Mouse (Mus musculus) heart, embryonic 14.5 days (tissue): Measurements from ENCODE around the gene Slc7a11. TPM values are rescaled to one million over a fixed set of nuclear protein-coding genes. Genes with fewer than 3 reads are reported as not detected.
A peak's percentile ranks its signal among the peaks of the same experiment; 100 is the strongest.

Source experiments
- ATAC-seq: fragments of 200-750 bp; cut with Nextera tagmentation; 2 replicates; pipeline ENCODE4 v1.8.0; 2017; ENCODE audit warnings: low read depth, moderate TSS enrichment; ENCODE audit not compliant: insufficient number of reproducible peaks, insufficient read depth, low FRiP score
- H3K27ac ChIP-seq, 2 experiments: fragments of 200-500 bp in 1 of 2; fragments of 300-500 bp in 1 of 2; sonication (generic) in 1 of 2; replicated peaks in 1 of 2; 2 replicates each; pipeline ENCODE4 v1.5.1; 2012 to 2014; ENCODE audit warnings: low read depth in 2 of 2, low read length in 2 of 2, control low read depth in 1 of 2, mild to moderate bottlenecking in 1 of 2, mixed read lengths in 1 of 2; ENCODE audit not compliant: control insufficient read depth in 1 of 2, insufficient read depth in 1 of 2
- H3K27me3 ChIP-seq: fragments of 300-500 bp; sonication (generic); 2 replicates; pipeline ENCODE4 v1.6.1; 2014; ENCODE audit warnings: mild to moderate bottlenecking, low read length, control low read depth; ENCODE audit not compliant: control insufficient read depth, insufficient read depth
- H3K36me3 ChIP-seq: fragments of 300-500 bp; sonication (generic); 2 replicates; pipeline ENCODE4 v1.6.1; 2014; ENCODE audit warnings: mild to moderate bottlenecking, control low read depth, low read length, mixed read lengths; ENCODE audit not compliant: control insufficient read depth, insufficient read depth
- H3K4me1 ChIP-seq, 2 experiments: fragments of 200-500 bp in 1 of 2; fragments of 300-500 bp in 1 of 2; sonication (generic) in 1 of 2; 2 replicates each; pipeline ENCODE4 v1.6.1; 2012 to 2014; ENCODE audit warnings: low read length in 2 of 2, control low read depth in 1 of 2, mixed read lengths in 1 of 2; ENCODE audit not compliant: control insufficient read depth in 2 of 2, insufficient read depth in 2 of 2
- H3K4me2 ChIP-seq: fragments of 300-500 bp; sonication (generic); 2 replicates; pipeline ENCODE4 v1.6.1; 2014; ENCODE audit warnings: mild to moderate bottlenecking, low read length
- H3K4me3 ChIP-seq, 2 experiments: fragments of 200-500 bp in 1 of 2; fragments of 300-500 bp in 1 of 2; sonication (generic) in 1 of 2; 2 replicates each; pipeline ENCODE4 v1.5.1; 2012 to 2014; ENCODE audit warnings: low read length in 2 of 2, mild to moderate bottlenecking in 2 of 2, control low read depth in 1 of 2, low read depth in 1 of 2, moderate library complexity in 1 of 2; ENCODE audit not compliant: control insufficient read depth in 1 of 2, insufficient read depth in 1 of 2
- H3K9ac ChIP-seq: fragments of 300-500 bp; sonication (generic); 2 replicates; pipeline ENCODE4 v1.6.1; 2014; ENCODE audit warnings: mild to moderate bottlenecking, low read length
- H3K9me3 ChIP-seq: fragments of 300-500 bp; sonication (generic); 2 replicates; pipeline ENCODE4 v1.6.1; 2016; ENCODE audit warnings: low read length, control low read depth; ENCODE audit not compliant: control insufficient read depth
- WGBS: fragments of 180-500 bp; shearing (Covaris S2); extraction: QIAGEN DNeasy Blood & Tissue Kit; methylation state at CpG from one replicate; pipeline ENCODE4 v1.1.7; 2014; 5-methylcytosine and 5-hydroxymethylcytosine counted together
- polyA plus RNA-seq: library from polyadenylated mRNA; unstranded; fragments of >200 nt; fragmentation: Nextera tagmentation; extraction: Ambion mirVana; gene quantifications from 2 replicates; pipeline ENCODE4 v1.2.1, GENCODE M21; 2014

Gene Slc7a11
- polyA plus RNA-seq, 1 experiment from 2014 or later = 0.16 TPM

DNA sequence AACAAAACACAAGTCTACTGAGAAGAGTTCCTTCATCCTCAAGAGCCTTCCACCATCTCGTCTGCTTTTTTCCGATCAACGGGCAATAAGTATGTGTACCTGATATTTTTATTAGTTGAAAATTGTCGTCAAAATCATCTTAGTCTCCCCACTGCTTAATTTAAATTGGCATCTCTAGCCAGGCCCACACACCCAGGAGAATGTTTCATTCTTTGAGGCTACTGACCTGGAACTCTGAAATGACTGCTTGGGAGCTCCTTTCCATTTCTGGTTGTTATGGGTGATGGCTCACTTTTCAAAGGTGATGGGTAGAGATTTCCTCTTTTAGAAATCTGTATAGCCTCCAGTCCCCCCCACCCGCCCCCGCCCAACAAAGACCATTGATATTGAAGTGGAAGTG is 54.6 kb downstream of the Slc7a11 start:
- H3K4me1 ChIP-seq = no peaks in the 10 kb centered on the region
- no peaks in the 10 kb centered on the region for H3K9me3 ChIP-seq
- H3K27ac ChIP-seq = no peak overlapping the region
- H3K9ac ChIP-seq = no peak overlapping the region
- WGBS = 89% methylated on average over 6 of the region's 6 CpGs
- H3K36me3 ChIP-seq = no peaks in the 10 kb centered on the region
- no peaks in the 10 kb centered on the region for H3K27me3 ChIP-seq
- ATAC-seq = no peak
- H3K4me3 ChIP-seq = no peak overlapping the region
- no peak overlapping the region for H3K4me2 ChIP-seq

DNA sequence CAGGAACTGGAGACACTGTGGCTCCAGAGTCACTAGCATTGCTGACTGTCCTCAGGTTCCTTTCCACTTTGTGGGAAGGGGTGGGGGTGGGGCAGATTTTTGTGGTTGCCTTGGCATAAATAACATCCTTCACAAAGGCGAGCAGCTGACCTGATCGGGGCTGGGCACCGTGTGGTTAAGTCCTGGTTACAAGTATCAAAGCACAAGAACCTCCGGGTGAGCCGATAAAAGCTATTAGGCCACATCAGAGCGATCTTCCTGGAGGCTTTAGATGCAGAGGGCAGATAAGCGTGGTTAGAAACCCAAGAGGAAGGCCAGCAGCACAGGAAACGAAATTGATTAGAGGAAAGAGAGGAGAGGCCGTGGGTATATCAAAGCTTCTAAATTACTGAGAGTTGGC is 55.1 kb downstream of the Slc7a11 start:
- no peaks in the 10 kb centered on the region for H3K4me1 ChIP-seq
- no peak overlapping the region for H3K9ac ChIP-seq
- H3K9me3 ChIP-seq = no peaks in the 10 kb centered on the region
- no peaks in the 10 kb centered on the region for H3K27me3 ChIP-seq
- no peaks in the 10 kb centered on the region for H3K36me3 ChIP-seq
- no peak for ATAC-seq
- 44% methylated on average over 9 of the region's 9 CpGs for WGBS
- H3K4me2 ChIP-seq = no peak overlapping the region
- no peak overlapping the region for H3K27ac ChIP-seq
- no peak overlapping the region for H3K4me3 ChIP-seq

DNA sequence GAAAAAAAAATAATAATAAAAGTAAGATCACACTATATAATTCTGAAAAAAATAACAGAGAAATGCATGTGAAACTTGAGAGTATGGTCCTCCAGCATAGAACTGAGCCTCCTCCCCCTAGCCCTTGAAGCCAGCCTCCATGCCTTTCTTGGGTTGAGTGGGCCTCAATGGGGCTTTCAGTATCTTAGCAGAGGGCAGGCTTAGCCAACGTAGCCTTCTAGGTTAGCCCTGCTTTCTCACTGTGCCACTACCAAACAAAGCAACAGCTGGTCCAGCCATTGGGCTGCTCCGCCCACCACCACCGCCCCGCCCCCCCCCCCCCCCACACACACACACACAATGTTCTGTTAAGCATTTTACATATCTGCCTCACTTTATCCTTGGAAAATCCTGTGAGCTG is 56.1 kb downstream of the Slc7a11 start:
- 54% methylated on average over 4 of the region's 4 CpGs for WGBS
- no peak overlapping the region for H3K27ac ChIP-seq
- H3K9ac ChIP-seq = no peak overlapping the region
- H3K9me3 ChIP-seq = no peaks in the 10 kb centered on the region
- H3K27me3 ChIP-seq = no peaks in the 10 kb centered on the region
- H3K36me3 ChIP-seq = no peaks in the 10 kb centered on the region
- ATAC-seq = no peak
- no peak overlapping the region for H3K4me2 ChIP-seq
- H3K4me1 ChIP-seq = peaks cover 0 to 2% of the 10 kb centered on the region in 2 experiments; a peak in 1 of 4 replicates
- no peak overlapping the region for H3K4me3 ChIP-seq

DNA sequence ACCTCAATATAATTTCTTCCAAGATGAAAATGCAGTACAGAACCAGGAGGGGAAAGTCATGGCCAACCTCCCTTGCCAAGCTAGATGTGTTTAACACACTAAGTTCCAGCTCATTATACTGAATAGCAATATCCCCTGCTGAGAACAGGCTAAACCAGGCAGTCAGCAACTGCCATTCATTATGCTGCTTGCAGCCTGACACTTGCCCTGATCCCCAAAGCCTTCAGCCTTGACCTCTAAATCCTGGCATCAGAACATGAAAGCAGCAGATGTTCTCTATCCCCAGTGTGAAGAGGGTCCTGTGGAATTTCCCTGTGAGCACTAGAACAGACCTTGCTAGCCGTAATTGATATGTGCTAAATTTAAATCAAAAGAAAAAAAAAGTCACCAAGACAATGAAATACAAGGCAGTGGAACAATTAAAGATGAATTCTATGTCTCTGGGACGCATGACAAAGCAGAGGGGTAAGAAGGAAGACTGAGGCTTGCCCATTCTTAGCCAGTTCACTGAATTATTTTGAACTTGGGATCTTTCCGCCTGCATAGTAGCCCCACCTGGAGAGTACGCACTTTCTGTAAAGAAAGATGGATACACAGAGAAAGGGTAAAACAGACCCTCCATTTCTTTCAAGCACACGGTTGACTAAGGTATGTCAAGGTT is 56.7 kb downstream of the Slc7a11 start:
- Histone ChIP-seq H3K4me3 (no peak overlapping the region), H3K36me3 (no peaks in the 10 kb centered on the region), H3K27ac (no peak overlapping the region), H3K9me3 (no peaks in the 10 kb centered on the region), H3K9ac (no peak overlapping the region), H3K4me1 (peaks cover 0 to 2% of the 10 kb centered on the region in 2 experiments; a peak in 1 of 4 replicates), H3K27me3 (no peaks in the 10 kb centered on the region), H3K4me2 (no peak overlapping the region)
- no peak for ATAC-seq
- WGBS = 80% methylated on average over 5 of the region's 5 CpGs

DNA sequence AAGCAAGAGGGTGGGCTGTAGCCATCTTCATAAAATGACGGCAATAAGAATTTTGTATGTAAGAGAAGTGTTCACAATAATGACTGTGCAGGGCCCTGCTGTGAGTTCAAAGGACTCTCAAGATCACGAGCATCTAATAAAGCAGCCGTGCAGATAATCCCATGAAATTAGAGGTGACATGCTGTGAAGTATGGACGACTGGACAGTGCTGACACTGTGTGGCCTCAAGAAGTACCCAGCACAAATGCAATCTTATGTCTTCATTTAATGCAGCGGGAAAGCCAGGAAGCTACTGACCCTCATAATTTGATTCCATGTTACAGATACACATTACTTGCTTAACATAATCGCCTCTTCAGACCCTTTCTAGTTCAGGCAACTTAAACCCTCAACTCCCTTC is 57.3 kb downstream of the Slc7a11 start:
- Histone ChIP-seq H3K4me2 (no peak overlapping the region), H3K9me3 (no peaks in the 10 kb centered on the region), H3K27ac (no peak overlapping the region), H3K27me3 (no peaks in the 10 kb centered on the region), H3K9ac (no peak overlapping the region), H3K36me3 (no peaks in the 10 kb centered on the region), H3K4me1 (peaks cover 0 to 2% of the 10 kb centered on the region in 2 experiments; a peak in 1 of 4 replicates), H3K4me3 (no peak overlapping the region)
- WGBS = 84% methylated on average over 6 of the region's 6 CpGs
- no peak for ATAC-seq

DNA sequence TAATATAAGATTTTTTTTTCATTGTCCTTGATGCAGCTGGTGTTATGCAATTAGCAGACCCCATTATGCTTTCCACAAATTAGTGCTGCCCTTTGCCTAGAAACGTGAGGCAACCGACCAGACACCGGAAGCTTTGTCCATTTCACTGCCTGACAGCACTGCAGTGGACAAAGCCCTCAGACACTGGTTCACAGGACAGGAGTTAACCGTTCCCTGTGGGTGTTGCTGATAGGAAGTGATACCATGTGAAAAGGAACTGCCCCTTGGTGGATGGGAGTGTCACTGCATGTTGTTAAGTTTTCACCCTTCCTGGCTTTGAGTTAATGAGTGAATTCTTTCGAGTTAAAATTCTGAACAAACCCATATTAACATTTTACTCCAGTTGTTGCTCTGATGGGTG is 60.7 kb downstream of the Slc7a11 start:
- WGBS = 30% methylated on average over 5 of the region's 5 CpGs
- no peaks in the 10 kb centered on the region for H3K27me3 ChIP-seq
- H3K9ac ChIP-seq = no peak overlapping the region
- no peak for ATAC-seq
- peak overlapping the region in 1 of 2 experiments; percentile 49; a peak in 1 of 4 replicates for H3K27ac ChIP-seq
- H3K4me1 ChIP-seq = peaks cover 0 to 2% of the 10 kb centered on the region in 2 experiments; a peak in 1 of 4 replicates
- peak overlapping the region; percentile 76 for H3K4me2 ChIP-seq
- H3K36me3 ChIP-seq = no peaks in the 10 kb centered on the region
- no peak overlapping the region for H3K4me3 ChIP-seq
- no peaks in the 10 kb centered on the region for H3K9me3 ChIP-seq

DNA sequence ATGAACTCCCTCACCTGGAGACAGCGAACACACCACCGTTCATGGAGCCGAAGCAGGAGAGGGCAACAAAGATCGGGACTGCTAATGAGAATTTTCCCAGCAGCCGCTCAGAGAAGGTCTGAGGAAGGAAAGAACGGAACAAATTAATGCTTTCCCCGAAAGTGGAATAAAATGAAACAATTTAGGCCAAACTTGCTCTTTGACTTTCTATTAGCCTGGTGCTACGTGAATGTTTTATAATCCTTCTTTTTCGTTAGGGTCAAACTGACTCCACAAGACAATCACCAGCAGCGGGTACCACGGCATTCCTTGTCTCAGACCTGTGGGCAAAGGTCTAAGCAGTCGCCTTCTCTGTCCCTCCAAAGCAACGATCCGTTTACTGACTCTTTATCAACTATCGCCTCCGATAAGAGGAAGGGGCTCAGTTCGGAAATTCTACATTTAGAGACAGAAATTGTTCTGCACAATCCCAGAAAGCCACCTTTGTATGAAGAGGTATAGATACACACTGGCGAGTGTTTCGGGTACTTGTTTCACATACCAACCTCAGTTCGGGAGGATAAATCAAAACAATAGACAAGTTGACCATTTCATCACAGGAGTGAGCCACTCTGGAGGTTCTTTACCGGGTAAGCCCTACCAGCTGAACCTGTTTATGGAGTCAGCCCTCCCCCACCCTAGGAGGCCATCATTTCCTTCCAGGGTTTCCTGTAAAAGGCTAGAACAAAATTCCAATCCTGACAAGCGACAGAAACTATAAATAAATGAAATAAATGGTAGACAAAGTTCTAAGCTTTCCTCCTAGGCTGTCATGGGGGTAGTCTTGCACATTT is 61.3 kb downstream of the Slc7a11 start:
- no peaks in the 10 kb centered on the region for H3K9me3 ChIP-seq
- no peak for ATAC-seq

More for the DNA sequence above, 61.3 kb downstream of the Slc7a11 start:
- Histone ChIP-seq H3K4me3 (peak overlapping the region; percentile 45 to 53), H3K27me3 (no peaks in the 10 kb centered on the region), H3K4me1 (peaks cover 0 to 2% of the 10 kb centered on the region in 2 experiments; a peak in 1 of 4 replicates), H3K4me2 (peak overlapping the region; percentile 76), H3K9ac (peak overlapping the region; percentile 63), H3K27ac (peak overlapping the region; percentile 8 to 22; a peak in 2 of 4 replicates), H3K36me3 (no peaks in the 10 kb centered on the region)
- WGBS = 27% methylated on average over 22 of the region's 22 CpGs
